Mouse (Mus musculus) MEL-GATA-1-ER (cell line): ENCODE measurements around the gene Obox1.
"Not testable (repeated sequence)": the region's sequence is repeated elsewhere in the genome, so short reads cannot be mapped to it uniquely, and the experiment has no call there.

Experiments
- DNase-seq: peaks from one replicate; pipeline ENCODE4 v3.0.0-alpha.2; 2012; ENCODE audit warnings: low read depth; ENCODE audit errors: extremely low read depth

The Obox1 gene

DNA sequence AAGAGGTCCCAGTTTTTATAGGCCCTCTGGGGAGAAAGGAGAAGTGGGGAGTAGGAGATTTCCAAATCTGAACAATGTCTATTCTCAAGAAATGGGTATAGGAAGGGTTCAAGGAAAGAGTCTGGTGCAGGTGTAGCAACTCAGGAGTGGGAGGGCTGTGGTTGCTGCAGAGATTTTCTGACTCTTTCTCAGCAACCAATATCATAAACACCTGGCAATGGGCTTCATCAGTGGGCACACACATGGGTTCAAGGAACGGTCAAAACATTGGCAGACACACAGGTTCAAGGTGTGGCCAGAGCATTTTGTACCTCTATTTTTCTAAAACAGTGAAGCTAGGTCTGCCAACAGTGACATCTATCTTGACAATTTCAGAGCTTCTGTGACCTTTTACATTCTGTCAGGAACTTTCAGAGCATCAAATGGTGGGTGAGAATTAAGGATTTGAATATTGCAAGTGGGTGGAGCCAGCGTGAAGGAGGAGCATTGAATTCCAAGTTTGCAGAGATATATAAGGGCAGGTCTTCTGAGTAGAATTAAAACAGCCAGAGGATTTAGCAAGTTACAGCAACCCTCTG, at the start of gene Obox1, which contains the start of gene Obox2:
Gene Obox1, plus strand, starts transcription at position 528 of the 578 bp plus-strand sequence.
Gene Obox2, plus strand, starts transcription at position 301 of the 578 bp plus-strand sequence.
- DNase-seq, result not testable (repeated sequence)

DNA sequence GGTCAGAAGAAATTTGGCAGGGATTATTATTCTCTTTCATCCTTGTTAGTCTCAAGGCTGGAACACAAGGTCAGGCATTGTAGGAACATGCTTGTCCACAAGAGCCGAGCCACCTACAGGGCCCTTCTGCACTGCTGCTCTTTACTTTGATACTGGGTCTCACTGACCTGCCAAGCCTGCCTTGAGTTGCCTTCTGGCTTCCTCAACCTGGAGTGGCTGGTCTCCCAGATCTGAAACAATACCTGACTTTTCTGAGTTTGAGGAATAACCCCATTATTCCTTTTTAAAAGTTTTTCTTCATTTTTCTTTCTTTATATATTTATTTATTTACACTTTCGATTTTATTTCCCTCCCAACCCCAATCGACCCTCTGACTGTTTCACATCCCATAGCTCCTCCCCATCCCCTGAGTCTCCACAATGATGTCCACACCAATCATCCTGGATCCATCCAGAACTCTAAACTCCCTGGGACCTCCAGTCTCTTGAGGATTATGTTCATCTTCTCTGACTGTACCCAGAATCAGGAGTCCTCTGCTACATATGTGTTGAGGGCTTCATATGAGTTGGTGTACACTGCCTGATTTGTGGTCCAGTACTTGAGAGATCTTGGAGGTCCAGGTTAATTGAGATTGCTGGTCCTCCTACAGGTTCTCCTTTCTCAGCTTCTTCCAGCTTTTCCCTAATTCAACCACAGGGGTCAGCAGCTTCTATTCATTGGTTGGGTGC, 10.6 kb downstream of the Obox1 start:
- not testable (repeated sequence) for DNase-seq

- not testable (repeated sequence) for DNase-seq
Observed at GRCm38 (mm10) chr7:15406816-15407215, 18.1 kb downstream of the Obox1 start.

GRCm38 (mm10) chr7:15418046-15418445, 29.3 kb downstream of the Obox1 start:
- not testable (repeated sequence) for DNase-seq

- DNase-seq, result not testable (repeated sequence)
Observed at GRCm38 (mm10) chr7:15425537-15425936, 36.8 kb downstream of the Obox1 start.

- DNase-seq, result not testable (repeated sequence)
Observed at GRCm38 (mm10) chr7:15509411-15509810, 120.7 kb downstream of the Obox1 start.
